Mouse (Mus musculus): Measurements from ENCODE around the gene Cacnb2.

Gene Cacnb2

GRCm38 (mm10) chr2:14873116-14873515 is 270.2 kb downstream of the Cacnb2 start:
- DNase-seq (ENCODE audit: low spot score) = no peak

- no peak for DNase-seq (ENCODE audit: low spot score)
These were observed 270.9 kb downstream of the Cacnb2 start for GRCm38 (mm10) chr2:14873701-14874181.

GRCm38 (mm10) chr2:14874281-14875037 is 271.6 kb downstream of the Cacnb2 start:
- no peak for DNase-seq (ENCODE audit: low spot score)

DNA sequence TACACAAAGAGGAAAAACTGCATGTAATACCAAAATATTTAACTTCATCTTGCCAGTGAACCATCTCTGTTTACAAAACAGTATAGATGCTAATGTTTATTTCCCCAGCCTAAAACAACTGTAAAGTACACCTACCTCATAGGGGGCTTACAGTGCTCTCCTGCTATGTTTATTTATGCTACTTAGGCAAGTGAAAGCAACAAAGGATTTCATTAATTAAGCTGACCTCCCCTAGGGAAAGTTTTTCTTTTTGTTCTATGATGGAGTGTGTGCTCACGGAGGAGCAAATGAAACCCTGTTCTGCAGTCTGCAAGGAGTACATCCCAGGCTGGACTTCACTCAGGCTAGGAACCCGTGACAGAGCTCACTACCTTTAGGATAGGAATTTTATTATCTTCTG is 272.2 kb downstream of the Cacnb2 start:
- DNase-seq (ENCODE audit: low spot score) = no peak

DNA sequence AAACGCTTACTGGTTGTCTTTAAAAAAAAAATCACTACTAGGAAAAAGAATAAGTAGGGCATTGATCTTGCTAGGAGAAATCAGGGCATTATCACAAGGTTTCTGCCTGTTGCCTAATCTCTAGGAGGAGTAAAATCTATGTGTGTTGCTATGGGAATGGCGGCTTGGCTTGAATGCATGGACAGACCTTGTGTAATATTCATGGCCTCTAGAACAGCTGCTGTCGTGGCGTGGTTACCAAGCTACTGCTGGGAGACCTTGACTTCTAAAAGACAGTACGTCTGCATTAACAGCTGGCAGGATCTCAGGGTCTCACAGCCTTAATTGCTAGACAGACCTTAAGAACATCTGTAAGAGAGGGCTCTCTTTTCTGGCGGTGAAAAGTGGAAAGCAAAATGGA is 272.7 kb downstream of the Cacnb2 start:
- DNase-seq (ENCODE audit: low spot score) = no peak

DNA sequence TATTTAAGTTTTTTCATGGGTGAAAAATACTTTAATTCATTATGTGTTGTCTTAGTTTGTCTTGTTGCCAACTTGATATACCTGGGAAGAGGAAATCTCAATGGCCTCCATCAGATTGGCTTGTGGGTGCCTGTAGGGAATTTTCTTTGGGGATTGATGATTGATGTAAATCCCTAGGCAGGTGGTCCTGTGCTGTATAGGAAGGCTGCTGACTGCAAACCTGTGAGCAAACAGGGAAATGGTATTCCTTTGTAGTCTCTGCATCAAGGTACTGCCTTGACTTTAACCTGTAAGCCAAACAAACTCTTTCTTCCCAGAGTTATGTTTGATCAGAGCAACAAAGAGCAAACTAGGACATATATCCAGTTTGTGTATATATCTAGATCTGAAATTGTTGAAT is 276.1 kb downstream of the Cacnb2 start:
- DNase-seq (ENCODE audit: low spot score) = no peak

DNA sequence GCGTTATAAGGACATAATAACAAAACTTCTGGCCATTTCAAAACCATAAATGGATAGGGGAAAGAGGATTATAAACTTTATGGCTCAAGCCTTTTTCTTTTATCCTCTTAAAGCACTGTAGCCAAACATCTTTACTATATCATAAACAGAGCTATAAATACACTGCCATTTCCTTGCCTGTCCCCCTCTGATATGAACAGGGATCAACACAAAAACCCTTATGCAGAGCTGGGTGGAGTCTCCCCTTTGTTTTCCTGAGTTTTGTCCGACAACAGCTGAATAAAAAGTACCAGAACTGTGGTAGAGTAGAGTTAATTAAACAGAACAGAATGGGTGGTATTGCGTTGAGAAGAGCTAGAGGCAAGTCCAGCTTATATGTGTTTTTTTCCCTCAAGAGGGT is 280.6 kb downstream of the Cacnb2 start:
- no peak for DNase-seq (ENCODE audit: low spot score)

DNA sequence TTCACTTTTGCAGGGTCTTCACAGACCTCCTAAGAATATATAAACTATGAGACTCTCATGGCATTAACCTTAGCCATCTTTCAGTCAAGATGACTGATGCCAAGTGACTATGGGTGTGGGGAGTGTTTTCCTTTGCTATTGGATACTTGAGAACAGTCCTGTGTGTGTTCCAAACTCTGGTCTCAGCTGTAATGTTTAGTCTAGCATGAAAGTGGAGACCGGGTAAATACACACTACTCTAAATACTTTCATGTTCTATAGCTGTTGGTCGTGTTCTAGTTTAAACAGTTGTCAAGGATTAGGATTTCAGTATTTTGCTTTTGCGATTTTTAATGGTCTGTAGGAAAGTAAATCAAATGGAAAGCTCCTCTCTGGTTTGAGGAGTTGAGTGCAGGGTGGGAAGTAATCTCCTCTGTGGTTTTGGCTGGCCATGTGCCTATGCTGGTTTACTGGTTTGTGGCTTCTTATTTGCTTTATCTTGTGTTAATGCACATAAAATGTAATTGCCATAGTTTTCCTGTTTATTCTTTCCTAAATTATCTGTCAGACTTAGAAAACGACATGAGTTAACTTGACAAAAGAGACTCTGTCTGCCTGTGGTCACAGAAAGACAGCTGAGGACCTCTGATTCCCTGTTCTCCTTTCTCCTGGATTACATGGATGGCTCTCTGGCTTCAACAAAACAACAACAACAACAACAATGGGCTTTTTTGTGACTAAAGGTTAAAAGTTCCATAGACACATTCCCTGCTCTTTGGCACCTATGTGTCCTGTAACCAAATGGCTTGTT is 285.7 kb downstream of the Cacnb2 start:
- DNase-seq (ENCODE audit: low spot score) = no peak

DNA sequence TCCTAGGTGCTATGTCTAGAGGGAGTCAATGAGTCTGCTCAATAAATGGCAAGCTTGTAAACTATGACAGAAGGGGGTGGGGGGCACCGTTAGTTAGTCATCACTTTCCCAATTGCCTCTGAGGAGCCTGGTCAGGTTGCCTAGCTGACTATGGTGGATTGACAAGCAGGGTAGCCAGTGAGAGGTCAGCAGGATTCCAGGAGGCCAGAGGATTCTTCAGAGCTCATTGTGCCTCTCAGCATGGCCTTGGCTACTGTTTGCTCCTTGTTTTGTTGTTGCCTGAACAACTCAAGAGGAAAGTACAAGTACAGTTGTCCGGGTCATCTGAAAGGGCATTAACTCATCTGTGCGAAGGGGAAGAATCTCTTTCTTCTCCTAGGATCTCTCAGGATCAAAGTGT is 300.9 kb downstream of the Cacnb2 start:
- DNase-seq (ENCODE audit: low spot score) = no peak

DNA sequence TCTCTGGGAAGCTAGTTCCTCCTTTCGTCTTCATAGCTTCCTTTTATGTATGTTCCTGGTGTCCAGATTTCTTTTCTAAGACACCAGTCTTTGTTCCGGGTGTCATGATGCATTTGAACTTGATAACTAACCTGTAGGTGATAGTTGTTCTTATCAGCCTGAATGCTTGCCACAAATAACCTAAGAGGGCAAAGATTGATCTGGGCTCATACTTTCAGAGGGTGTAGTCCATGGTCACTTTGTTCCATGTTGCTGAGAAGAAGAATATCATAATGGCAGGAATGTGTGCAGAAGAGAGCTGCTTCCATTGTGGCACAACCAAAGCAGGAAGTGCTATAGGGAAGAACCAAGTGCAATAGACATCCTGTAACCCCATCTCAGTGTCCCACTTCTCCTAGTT is 302.0 kb downstream of the Cacnb2 start:
- DNase-seq (ENCODE audit: low spot score) = no peak

DNA sequence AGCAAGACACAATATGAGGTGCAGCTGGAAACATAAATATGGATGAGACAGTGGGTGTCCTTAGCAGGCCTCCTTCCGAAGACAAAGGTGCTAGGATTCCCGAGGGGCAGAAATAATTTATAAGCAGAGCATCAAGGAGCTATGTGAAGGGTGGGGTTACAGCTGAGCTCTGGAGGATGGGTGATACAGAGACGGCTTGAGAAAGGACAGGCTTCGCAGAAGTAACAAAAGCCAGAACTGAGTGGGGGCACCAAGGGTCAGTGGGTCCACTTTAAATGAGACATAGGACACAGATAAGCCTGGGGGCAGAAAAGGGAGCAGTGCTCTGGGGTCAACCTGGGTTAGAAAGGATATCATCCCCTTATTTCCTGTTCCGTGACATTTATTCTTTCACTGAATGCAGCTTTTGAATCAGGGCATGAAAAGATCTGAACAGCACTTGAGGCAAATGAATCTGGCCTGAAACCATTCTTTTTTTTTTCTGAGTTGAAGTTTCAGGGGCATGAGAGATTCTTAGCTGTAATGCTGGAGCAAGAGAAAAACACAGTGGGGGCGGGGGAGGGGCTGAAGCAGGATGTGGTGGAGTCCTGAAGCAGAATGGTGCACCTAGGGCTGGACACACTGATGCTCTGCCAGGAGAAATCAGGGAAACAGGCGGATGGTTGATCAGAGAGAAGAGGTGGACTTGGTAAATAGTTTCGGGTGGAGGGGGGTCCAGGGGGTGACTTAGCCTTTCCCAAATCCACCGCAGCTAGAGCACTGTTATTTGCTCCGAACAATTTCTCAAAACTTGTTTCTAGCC is 304.4 kb downstream of the Cacnb2 start:
- no peak for DNase-seq (ENCODE audit: low spot score)

DNA sequence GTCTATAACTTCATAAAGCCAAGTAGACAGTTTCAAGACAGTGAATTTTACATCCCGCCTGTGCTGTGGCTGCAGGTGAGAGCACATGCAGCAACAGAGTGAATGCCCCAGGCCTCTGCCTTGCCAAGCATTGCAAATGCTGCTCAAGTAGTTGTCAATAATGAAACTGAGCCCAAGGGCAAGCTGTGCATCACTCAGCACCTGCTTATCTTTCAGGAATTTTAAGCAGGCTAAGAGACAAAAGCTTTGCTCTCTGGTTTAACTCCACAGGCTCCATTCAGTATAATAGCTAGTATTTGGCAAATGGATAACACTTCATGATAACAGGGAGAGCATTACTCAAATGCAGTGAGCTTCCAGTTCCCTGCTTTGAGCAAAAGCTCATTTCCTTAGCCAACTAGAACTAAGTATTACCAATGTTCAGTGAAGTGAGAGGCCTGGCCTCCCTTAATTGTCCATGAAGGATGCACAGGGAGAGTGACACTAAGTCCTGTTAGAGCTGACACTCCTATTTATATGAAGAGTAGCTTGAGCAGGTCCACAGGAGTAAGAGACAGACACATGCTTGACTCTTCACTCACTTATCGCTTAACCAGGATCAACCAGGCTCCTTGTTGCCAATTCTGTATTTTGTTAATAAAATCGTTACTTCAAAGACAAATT is 314.8 kb downstream of the Cacnb2 start:
- no peak for DNase-seq (ENCODE audit: low spot score)

GRCm38 (mm10) chr2:14929866-14930265 is 327.0 kb downstream of the Cacnb2 start:
- no peak for DNase-seq (ENCODE audit: low spot score)

GRCm38 (mm10) chr2:14931968-14932367 is 329.1 kb downstream of the Cacnb2 start:
- no peak for DNase-seq (ENCODE audit: low spot score)

- DNase-seq (ENCODE audit: low spot score) = no peak
These were observed 333.6 kb downstream of the Cacnb2 start for GRCm38 (mm10) chr2:14936492-14936891.

DNA sequence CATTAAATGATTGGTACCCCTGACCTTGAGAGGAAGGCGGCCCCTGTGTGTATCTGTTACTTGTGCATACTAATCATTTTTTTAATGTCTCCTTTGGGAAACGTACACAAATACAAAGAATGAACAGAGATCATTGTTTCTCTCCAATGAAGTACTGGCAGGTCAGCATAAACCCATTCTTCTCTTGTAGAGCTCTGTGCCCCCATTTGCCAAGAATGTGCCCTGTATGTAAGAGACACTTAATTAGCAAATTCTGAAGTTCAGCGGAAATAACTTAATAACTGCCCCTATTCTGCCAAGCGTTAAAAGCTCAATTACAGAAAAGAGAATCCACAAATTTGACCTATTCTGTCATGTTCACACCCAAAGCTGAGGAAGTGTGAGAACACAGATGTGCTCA is 339.4 kb downstream of the Cacnb2 start:
- DNase-seq (ENCODE audit: low spot score) = no peak

DNA sequence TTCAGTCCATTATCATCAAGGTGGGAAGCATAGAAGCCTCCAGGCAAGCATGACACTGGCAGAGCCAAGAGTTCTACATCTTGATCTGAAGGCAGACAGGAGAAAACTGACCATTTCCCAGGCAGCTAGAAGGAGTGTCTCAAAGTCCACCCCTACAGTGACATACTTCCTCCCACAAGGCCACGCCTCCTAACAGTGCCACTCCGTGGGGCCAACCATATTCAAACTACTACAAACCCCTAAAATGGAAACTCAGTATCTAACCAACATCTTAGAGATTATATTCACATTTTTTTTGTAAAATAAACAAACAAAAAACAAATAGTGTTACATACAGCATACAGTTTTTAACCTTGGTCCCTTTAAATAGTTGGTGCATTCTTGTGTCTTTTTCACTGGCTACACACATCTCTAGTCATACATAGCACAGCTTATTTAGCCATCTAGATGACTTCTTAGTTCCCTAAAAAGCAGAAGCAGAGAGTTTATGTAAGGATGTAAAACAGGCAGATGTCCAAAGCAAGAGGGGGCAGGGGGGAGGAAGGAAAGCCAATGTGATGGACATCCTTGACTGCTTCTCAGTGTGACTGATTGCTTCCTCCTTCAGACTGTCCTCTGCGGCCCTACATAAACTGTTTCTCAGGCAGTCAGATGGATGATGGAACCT is 340.9 kb downstream of the Cacnb2 start:
- DNase-seq (ENCODE audit: low spot score) = no peak

- no peak for DNase-seq (ENCODE audit: low spot score)
These were observed 350.2 kb downstream of the Cacnb2 start for GRCm38 (mm10) chr2:14953090-14953489.

- no peak for DNase-seq (ENCODE audit: low spot score)
These were observed 358.1 kb downstream of the Cacnb2 start for GRCm38 (mm10) chr2:14960963-14961488.

DNA sequence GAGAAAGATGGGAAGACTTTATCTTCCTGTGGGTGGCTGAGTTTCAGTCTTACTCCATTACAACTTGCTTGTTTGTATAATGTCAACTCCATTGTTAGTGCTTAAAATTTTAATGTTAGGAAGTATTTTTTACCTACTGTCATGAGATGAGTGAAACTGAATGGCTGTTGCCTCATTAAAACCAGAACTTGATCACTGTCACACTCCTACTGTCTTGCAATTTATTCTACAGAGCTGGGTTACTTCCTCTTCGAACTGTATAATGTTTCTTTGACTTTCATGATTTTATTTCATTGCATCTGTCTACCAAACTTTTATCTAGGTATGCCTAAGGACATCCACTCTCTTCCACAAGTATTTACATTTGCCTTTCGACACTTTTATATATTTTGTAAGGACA is 358.6 kb downstream of the Cacnb2 start:
- DNase-seq (ENCODE audit: low spot score) = no peak

GRCm38 (mm10) chr2:14984029-14984428 is 381.1 kb downstream of the Cacnb2 start:
- no peak for DNase-seq (ENCODE audit: low spot score)
